Mouse (Mus musculus) skeletal muscle tissue, adult 2 months (tissue): Measurements from ENCODE around the gene Ush1c.

Source experiments
- DNase-seq: peaks from one replicate; pipeline ENCODE4 v3.0.0-alpha.2; 2012; ENCODE audit warnings: low read depth, low spot score

The Ush1c gene

GRCm38 (mm10) chr7:46238346-46238745 lies at the start of gene Ush1c:
TSS of gene Ush1c (minus strand) at chr7:46238503.
- no peak for DNase-seq

GRCm38 (mm10) chr7:46287051-46287450 lies 48.7 kb upstream of the Ush1c start:
- DNase-seq, result no peak

GRCm38 (mm10) chr7:46286391-46286790 lies 48.1 kb upstream of the Ush1c start:
- DNase-seq, result no peak

- peak; percentile 30 for DNase-seq
Observed at GRCm38 (mm10) chr7:46285161-46285839, 47.0 kb upstream of the Ush1c start.

GRCm38 (mm10) chr7:46283681-46284080 lies 45.4 kb upstream of the Ush1c start:
- no peak for DNase-seq

GRCm38 (mm10) chr7:46282276-46282675 lies 44.0 kb upstream of the Ush1c start:
- DNase-seq, result no peak

GRCm38 (mm10) chr7:46280896-46281295 lies 42.6 kb upstream of the Ush1c start:
- no peak for DNase-seq

- peak; percentile 70 for DNase-seq
Observed at GRCm38 (mm10) chr7:46279946-46280345, 41.6 kb upstream of the Ush1c start.

GRCm38 (mm10) chr7:46276156-46276555 lies 37.9 kb upstream of the Ush1c start:
- DNase-seq, result no peak

- DNase-seq, result no peak
Observed at GRCm38 (mm10) chr7:46251841-46252240, 13.5 kb upstream of the Ush1c start.

- DNase-seq, result no peak
Observed at GRCm38 (mm10) chr7:46247606-46248005, 9.3 kb upstream of the Ush1c start.

- no peak for DNase-seq
Observed at GRCm38 (mm10) chr7:46246876-46247275, 8.6 kb upstream of the Ush1c start.

GRCm38 (mm10) chr7:46240696-46241095 lies 2.4 kb upstream of the Ush1c start, which contains the start of gene Otog:
TSS of gene Otog (plus strand) at chr7:46240987.
- no peak for DNase-seq

- no peak for DNase-seq
Observed at GRCm38 (mm10) chr7:46240091-46240490, 1.8 kb upstream of the Ush1c start.

- DNase-seq, result no peak
Observed at GRCm38 (mm10) chr7:46237192-46237591, 1.1 kb downstream of the Ush1c start.

- no peak for DNase-seq
Observed at GRCm38 (mm10) chr7:46236363-46236762, 1.9 kb downstream of the Ush1c start.

GRCm38 (mm10) chr7:46235948-46236347 lies 2.4 kb downstream of the Ush1c start:
- no peak for DNase-seq

GRCm38 (mm10) chr7:46226936-46227335 lies 11.4 kb downstream of the Ush1c start:
- DNase-seq, result peak; percentile 51

- DNase-seq, result peak; percentile 38
Observed at GRCm38 (mm10) chr7:46226253-46226652, 12.1 kb downstream of the Ush1c start.

GRCm38 (mm10) chr7:46220591-46221129 lies 17.6 kb downstream of the Ush1c start:
- no peak for DNase-seq

GRCm38 (mm10) chr7:46218415-46218814 lies 19.9 kb downstream of the Ush1c start:
- DNase-seq, result no peak

- no peak for DNase-seq
Observed at GRCm38 (mm10) chr7:46216481-46216880, 21.8 kb downstream of the Ush1c start.

GRCm38 (mm10) chr7:46210276-46210675 lies 28.0 kb downstream of the Ush1c start:
- DNase-seq, result no peak
